Mouse (Mus musculus) stomach, postnatal 0 days (tissue): Measurements from ENCODE around the gene Rab13. TPM values are rescaled to one million over a fixed set of nuclear protein-coding genes. Genes with fewer than 3 reads are reported as not detected.

Experiments
- ATAC-seq: fragments of 200-750 bp; cut with Nextera tagmentation; 2 replicates; pipeline ENCODE4 v1.8.0; 2017; ENCODE audit not compliant: low FRiP score, low TSS enrichment
- DNase-seq: peaks from one replicate; pipeline ENCODE4 v3.0.0-alpha.2; 2016; ENCODE audit warnings: low spot score
- H3K27ac ChIP-seq: fragments of 300-500 bp; sonication (generic); replicated peaks from 2 replicates; pipeline ENCODE4 v1.5.1; 2014; ENCODE audit warnings: mild to moderate bottlenecking, control low read depth
- H3K27me3 ChIP-seq: fragments of 300-500 bp; sonication (generic); 2 replicates; pipeline ENCODE4 v1.6.1; 2014; ENCODE audit warnings: low read length; ENCODE audit not compliant: control insufficient read depth, insufficient read depth
- H3K36me3 ChIP-seq: fragments of 300-500 bp; sonication (generic); 2 replicates; pipeline ENCODE4 v1.6.1; 2014; ENCODE audit warnings: low read length, mixed read lengths; ENCODE audit not compliant: control insufficient read depth, insufficient read depth
- H3K4me1 ChIP-seq: fragments of 300-500 bp; sonication (generic); replicated peaks from 2 replicates; pipeline ENCODE4 v1.6.1; 2014; ENCODE audit warnings: antibody characterized with exemption; ENCODE audit not compliant: control insufficient read depth, insufficient read depth
- H3K4me2 ChIP-seq: fragments of 300-500 bp; sonication (generic); replicated peaks from 2 replicates; pipeline ENCODE4 v1.6.1; 2014; ENCODE audit warnings: low read depth, mild to moderate bottlenecking, control low read depth, moderate library complexity
- H3K4me3 ChIP-seq: fragments of 300-500 bp; sonication (generic); 2 replicates; pipeline ENCODE4 v1.5.1; 2014; ENCODE audit warnings: low read depth, low read length, control low read depth
- H3K9ac ChIP-seq: fragments of 300-500 bp; sonication (generic); 2 replicates; pipeline ENCODE4 v1.6.1; 2014; ENCODE audit warnings: mild to moderate bottlenecking, low read length, control low read depth, mixed read lengths
- H3K9me3 ChIP-seq: fragments of 300-500 bp; sonication (generic); 2 replicates; pipeline ENCODE4 v1.6.1; 2016; ENCODE audit warnings: low read length; ENCODE audit not compliant: control insufficient read depth
- CTCF ChIP-seq: IDR thresholded peaks from 2 replicates; pipeline ENCODE4 v1.5.1; 2016; ENCODE audit warnings: antibody characterized with exemption, low read depth, mild to moderate bottlenecking, moderate library complexity
- EP300 ChIP-seq: optimal IDR thresholded peaks from 2 replicates; pipeline ENCODE3; 2016; ENCODE audit warnings: antibody characterized with exemption
- WGBS: fragments of 180-500 bp; shearing (Covaris S2); extraction: QIAGEN DNeasy Blood & Tissue Kit; methylation state at CpG from one replicate; pipeline ENCODE4 v1.1.7; 2014; 5-methylcytosine and 5-hydroxymethylcytosine counted together
- microRNA-seq: library from miRNA; unstranded; fragments of <30 nt; microRNA quantifications from one replicate; pipeline ENCODE4, GENCODE M21; 2016
- polyA plus RNA-seq: library from polyadenylated mRNA; unstranded; fragments of >200 nt; fragmentation: Nextera tagmentation; extraction: Ambion mirVana; gene quantifications from 2 replicates; pipeline ENCODE4 v1.2.1, GENCODE M21; 2015

Rab13 gene
- polyA plus RNA-seq, 1 experiment from 2014 or later = 17.8 TPM

DNA sequence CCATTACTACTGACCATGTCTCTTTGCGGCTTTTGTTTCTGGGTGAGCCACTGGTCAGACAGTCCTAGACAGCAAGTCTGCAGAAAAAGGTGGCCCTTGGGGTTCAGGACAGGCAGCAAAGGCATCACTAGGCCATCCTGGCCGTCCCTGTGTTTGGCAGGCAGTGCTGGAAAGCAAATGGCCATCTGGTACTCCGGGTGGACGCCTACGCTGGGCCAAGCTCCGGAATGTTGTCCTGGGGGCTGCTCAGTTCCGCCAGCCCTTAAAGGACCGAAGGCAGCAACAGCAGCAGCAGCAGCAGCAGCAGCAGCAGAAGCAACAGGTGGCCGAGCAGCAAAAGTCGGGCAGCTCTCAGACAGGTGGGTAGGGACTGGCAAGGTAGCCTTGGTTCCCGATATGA is 61.8 kb downstream of the Rab13 start:
- H3K4me3 ChIP-seq = no peak overlapping the region
- no peaks in the 10 kb centered on the region for H3K4me1 ChIP-seq
- no peak for DNase-seq
- TF ChIP-seq EP300 (no peak), CTCF (no peak)
- 88% methylated on average over 11 of the region's 11 CpGs for WGBS
- no peak for ATAC-seq
- no peaks in the 10 kb centered on the region for H3K27me3 ChIP-seq
- no peak overlapping the region for H3K9ac ChIP-seq
- H3K27ac ChIP-seq = no peak overlapping the region
- H3K4me2 ChIP-seq = no peak overlapping the region
- peaks cover 7% of the 10 kb centered on the region; the same call in 1 of the 2 replicates for H3K36me3 ChIP-seq
- H3K9me3 ChIP-seq = no peaks in the 10 kb centered on the region

Small RNA genes lying within 50 kb of the gene (microRNA-seq; reads per million reads assigned to microRNA genes)
- not detected for gene Mir7012

Other genes starting within 250 kb of the Rab13 start
- gene Hax1, start 214.9 kb upstream of the Rab13 start, polyA plus RNA-seq = 73.6 and 77.7 TPM in 2 replicates
- 109 and 115 TPM in 2 replicates for gene 4933434E20Rik, start 162.1 kb upstream of the Rab13 start, polyA plus RNA-seq
- 75.2 and 80.4 TPM in 2 replicates for gene Ubap2l, start 161.1 kb upstream of the Rab13 start, polyA plus RNA-seq
- gene Tpm3, start 141.0 kb upstream of the Rab13 start, polyA plus RNA-seq = 327 TPM in 2 replicates
- 0.05 and 0.06 TPM in 2 replicates for gene Nup210l, start 109.6 kb upstream of the Rab13 start, polyA plus RNA-seq
- gene Rps27, start within 50 bp of the Rab13 start, polyA plus RNA-seq = 1,661 and 1,706 TPM in 2 replicates
- 131 TPM in 2 replicates for gene Jtb, start 17.9 kb downstream of the Rab13 start, polyA plus RNA-seq
- 41.9 TPM in 2 replicates for gene Creb3l4, start 29.8 kb downstream of the Rab13 start, polyA plus RNA-seq
- gene Slc39a1, start 34.5 kb downstream of the Rab13 start, polyA plus RNA-seq = 95.4 and 102 TPM in 2 replicates
- gene Crtc2, start 40.5 kb downstream of the Rab13 start, polyA plus RNA-seq = 8.9 and 11.8 TPM in 2 replicates
- 0.95 and 1.1 TPM in 2 replicates for gene Dennd4b, start 51.5 kb downstream of the Rab13 start, polyA plus RNA-seq
- 4.0 and 4.8 TPM in 2 replicates for gene Gatad2b, start 79.5 kb downstream of the Rab13 start, polyA plus RNA-seq
- 4.7 and 5.3 TPM in 2 replicates for gene Slc27a3, start 176.2 kb downstream of the Rab13 start, polyA plus RNA-seq
- 9.2 and 9.7 TPM in 2 replicates for gene Ints3, start 219.9 kb downstream of the Rab13 start, polyA plus RNA-seq